Mouse (Mus musculus) lung, postnatal 0 days (tissue): ENCODE results near the gene Slc12a9. TPM values are rescaled to one million over a fixed set of nuclear protein-coding genes. Genes with fewer than 3 reads are reported as not detected.
"Not testable (repeated sequence)": the region's sequence is repeated elsewhere in the genome, so short reads cannot be mapped to it uniquely, and the experiment has no call there.

Experiments used
- ATAC-seq: fragments of 200-750 bp; cut with Nextera tagmentation; 2 replicates; pipeline ENCODE4 v1.8.0; 2017; ENCODE audit warnings: moderate library complexity
- DNase-seq: peaks from one replicate; pipeline ENCODE4 v3.0.0-alpha.2; 2016; ENCODE audit warnings: low spot score
- H3K27ac ChIP-seq: fragments of 300-500 bp; sonication (generic); 2 replicates; pipeline ENCODE4 v1.5.1; 2014; ENCODE audit warnings: antibody characterized with exemption, mild to moderate bottlenecking, low read length, mixed read lengths
- H3K27me3 ChIP-seq: fragments of 300-500 bp; sonication (generic); replicated peaks from 2 replicates; pipeline ENCODE4 v1.6.1; 2014; ENCODE audit warnings: low read length, mixed read lengths; ENCODE audit not compliant: insufficient read depth
- H3K36me3 ChIP-seq: fragments of 300-500 bp; sonication (generic); 2 replicates; pipeline ENCODE4 v1.6.1; 2014; ENCODE audit warnings: low read length, mixed read lengths; ENCODE audit not compliant: insufficient read depth
- H3K4me1 ChIP-seq: fragments of 300-500 bp; sonication (generic); 2 replicates; pipeline ENCODE4 v1.6.1; 2014; ENCODE audit warnings: antibody characterized with exemption, low read depth, low read length, mixed read lengths; ENCODE audit not compliant: insufficient read depth
- H3K4me2 ChIP-seq: fragments of 300-500 bp; sonication (generic); replicated peaks from 2 replicates; pipeline ENCODE4 v1.6.1; 2014; ENCODE audit warnings: low read depth, mild to moderate bottlenecking, low read length, moderate library complexity, mixed read lengths
- H3K4me3 ChIP-seq: fragments of 300-500 bp; sonication (generic); 2 replicates; pipeline ENCODE4 v1.5.1; 2014; ENCODE audit warnings: low read depth, low read length
- H3K9ac ChIP-seq: fragments of 300-500 bp; sonication (generic); replicated peaks from 2 replicates; pipeline ENCODE4 v1.6.1; 2014; ENCODE audit warnings: low read depth, mild to moderate bottlenecking
- H3K9me3 ChIP-seq: fragments of 300-500 bp; sonication (generic); 2 replicates; pipeline ENCODE4 v1.6.1; 2016; ENCODE audit warnings: low read length, mixed read lengths
- CTCF ChIP-seq: IDR thresholded peaks from 2 replicates; pipeline ENCODE4 v1.5.1; 2016; ENCODE audit warnings: antibody characterized with exemption, mild to moderate bottlenecking
- EP300 ChIP-seq: IDR thresholded peaks from 2 replicates; pipeline ENCODE4 v1.6.1; 2016; ENCODE audit warnings: antibody characterized with exemption, mild to moderate bottlenecking, control low read depth
- WGBS: fragments of 180-500 bp; shearing (Covaris S2); extraction: QIAGEN DNeasy Blood & Tissue Kit; methylation state at CpG from one replicate; pipeline ENCODE4 v1.1.7; 2014; 5-methylcytosine and 5-hydroxymethylcytosine counted together
- polyA plus RNA-seq: library from polyadenylated mRNA; unstranded; fragments of >200 nt; fragmentation: Nextera tagmentation; extraction: Ambion mirVana; gene quantifications from 2 replicates; pipeline ENCODE4 v1.2.1, GENCODE M21; 2015

Slc12a9 gene
- polyA plus RNA-seq, 1 experiment from 2014 or later = 8.2 TPM

DNA sequence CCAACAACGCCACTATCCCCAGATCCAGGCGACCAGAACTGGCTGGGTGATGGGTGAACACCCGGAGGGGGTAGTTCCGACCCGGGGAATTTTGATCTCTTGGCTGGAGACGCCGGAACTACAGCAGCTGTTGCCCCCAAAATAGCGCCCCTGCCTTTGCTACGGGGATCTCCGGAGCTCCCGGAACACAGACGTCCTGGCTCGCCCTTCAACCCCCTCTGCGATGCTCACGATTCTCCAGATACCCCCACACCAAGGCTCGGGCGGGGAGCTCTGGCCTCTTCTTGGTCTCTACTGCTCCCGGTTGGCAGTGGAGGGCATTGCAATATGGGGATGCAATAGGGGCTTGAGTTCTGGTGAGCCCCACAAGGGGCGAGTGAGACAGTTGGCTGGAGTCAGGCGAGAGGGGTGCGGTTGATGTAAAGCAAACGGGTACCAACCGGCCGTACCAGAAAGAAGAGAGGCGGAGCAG is 44.4 kb downstream of the Slc12a9 start:
- TF ChIP-seq EP300 (no peak), CTCF (peak; percentile 58)
- ATAC-seq = no peak
- Histone ChIP-seq H3K27me3 (peaks cover 16% of the 10 kb centered on the region), H3K27ac (no peak overlapping the region), H3K36me3 (no peaks in the 10 kb centered on the region), H3K9me3 (no peaks in the 10 kb centered on the region), H3K4me3 (0 out of 2 replicates have a peak overlapping the region, but pooled peaks have one; percentile 5), H3K9ac (no peak overlapping the region), H3K4me1 (peaks cover 11% of the 10 kb centered on the region), H3K4me2 (peak overlapping the region; percentile 62)
- DNase-seq = no peak
- WGBS = 2% methylated on average over 25 of the region's 25 CpGs

DNA sequence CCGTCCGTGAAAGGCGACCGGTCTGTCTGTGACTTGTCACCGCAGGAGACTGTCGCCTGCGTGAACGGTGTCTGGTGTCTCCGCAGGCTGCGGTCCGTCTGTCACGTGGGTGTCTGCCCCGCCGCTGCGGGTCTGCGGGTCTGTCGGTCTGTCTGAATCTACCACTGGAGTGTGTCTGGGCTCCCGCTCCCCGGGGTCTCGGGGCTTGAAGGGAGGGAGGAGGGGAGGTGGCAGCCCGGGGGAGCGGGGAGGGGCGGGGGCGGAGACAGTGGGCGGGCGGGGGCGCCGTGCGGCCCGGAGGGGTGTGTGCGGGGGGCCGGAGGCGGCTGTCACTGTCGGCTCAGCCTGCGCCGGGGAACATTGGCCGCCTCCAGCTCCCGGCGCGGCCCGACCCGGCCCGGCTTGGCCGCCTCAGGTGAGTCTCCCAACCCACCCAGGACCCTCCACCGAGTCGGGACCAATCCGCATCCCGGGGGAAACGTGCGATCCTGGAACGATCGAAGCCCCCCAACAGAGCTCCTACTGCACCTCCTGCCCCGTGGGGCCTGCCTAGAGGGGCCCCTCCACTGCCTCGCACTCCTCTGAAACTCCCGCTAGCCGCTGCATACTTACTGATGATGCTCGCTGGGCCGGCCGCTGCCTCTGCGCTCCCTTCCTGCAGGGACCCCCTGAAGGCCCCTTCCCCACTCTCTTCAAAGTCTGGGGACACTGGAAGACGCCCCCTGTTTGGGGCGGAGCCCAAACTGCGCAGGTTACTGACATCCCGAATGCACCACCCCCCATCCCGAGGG is 45.2 kb downstream of the Slc12a9 start:
- ATAC-seq (no peak), DNase-seq (no peak)
- 1% methylated on average over 53 of the region's 65 CpGs for WGBS

DNA sequence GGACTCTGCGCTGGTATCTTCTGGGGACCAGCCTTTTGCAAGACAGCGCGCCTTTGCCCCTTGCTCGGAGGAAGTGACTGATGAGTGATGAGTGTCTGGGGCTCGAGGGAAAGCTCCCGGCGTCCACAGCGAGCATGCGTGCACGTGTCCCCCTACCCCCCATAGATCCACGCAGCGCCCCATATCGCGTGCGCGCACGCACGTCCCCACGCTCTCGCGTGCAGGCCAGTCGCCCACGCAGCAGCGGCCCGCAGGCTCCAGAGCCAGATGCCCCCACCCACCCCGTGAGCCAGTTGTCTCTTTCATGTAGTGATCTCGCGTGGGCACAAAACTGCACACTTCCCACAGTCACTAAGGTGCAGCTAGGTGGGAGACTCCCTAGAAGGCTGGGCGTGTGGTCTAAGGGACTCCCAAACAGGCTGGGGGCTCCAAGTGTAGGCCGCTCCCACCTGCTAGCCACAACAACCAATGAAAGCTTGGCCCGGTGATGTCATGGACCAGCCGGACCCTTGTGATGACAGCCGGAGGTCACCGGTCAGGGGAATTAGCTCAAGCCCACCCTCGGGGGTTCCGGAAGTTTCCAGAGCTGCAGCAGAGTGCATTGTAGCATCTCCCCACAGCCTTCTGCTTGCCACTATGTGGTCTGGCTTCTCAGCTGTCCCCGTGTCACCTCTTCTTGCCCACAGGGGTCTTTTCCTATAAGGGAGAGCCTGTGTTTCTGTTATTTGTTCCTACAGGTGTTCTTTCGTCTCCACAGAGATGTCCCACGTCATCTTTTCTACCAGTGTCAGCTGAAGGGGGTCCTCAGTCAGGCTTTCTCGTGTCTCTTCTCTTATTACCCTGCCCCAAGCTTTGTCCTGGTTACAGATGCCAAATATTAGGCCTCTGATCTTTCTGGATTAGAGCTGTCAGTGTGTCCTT is 46.1 kb downstream of the Slc12a9 start, which contains the start of gene Ache:
Gene Ache (plus strand): TSS at position 488 of the 921 bp plus-strand sequence.
- H3K36me3 ChIP-seq = no peaks in the 10 kb centered on the region
- H3K9ac ChIP-seq = 0 out of 2 replicates have a peak within 1 kb of the TSS, but pooled peaks have one; percentile 6
- peaks cover 11% of the 10 kb centered on the region for H3K4me1 ChIP-seq
- DNase-seq = no peak
- 0 out of 2 replicates have a peak, but pooled peaks have one; percentile 9 for TF ChIP-seq CTCF
- TF ChIP-seq EP300 = no peak
- peaks cover 16% of the 10 kb centered on the region for H3K27me3 ChIP-seq
- WGBS = 2% methylated on average over 40 of the region's 40 CpGs
- peak within 1 kb of the TSS; percentile 62 for H3K4me2 ChIP-seq
- no peaks in the 10 kb centered on the region for H3K9me3 ChIP-seq
- ATAC-seq = 0 out of 2 replicates have a peak, but pooled peaks have one; percentile 11
- peak within 1 kb of the TSS; percentile 34 for H3K4me3 ChIP-seq
- no peak within 1 kb of the TSS for H3K27ac ChIP-seq

More for the DNA sequence above, 45.2 kb downstream of the Slc12a9 start:
- no peak overlapping the region for H3K27ac ChIP-seq
- H3K9me3 ChIP-seq = no peaks in the 10 kb centered on the region
- peaks cover 11% of the 10 kb centered on the region for H3K4me1 ChIP-seq
- H3K9ac ChIP-seq = 0 out of 2 replicates have a peak overlapping the region, but pooled peaks have one; percentile 6
- no peaks in the 10 kb centered on the region for H3K36me3 ChIP-seq
- peaks cover 16% of the 10 kb centered on the region for H3K27me3 ChIP-seq
- no peak for TF ChIP-seq CTCF
- no peak for TF ChIP-seq EP300
- peak overlapping the region; percentile 62 for H3K4me2 ChIP-seq
- peak overlapping the region; percentile 34 for H3K4me3 ChIP-seq

DNA sequence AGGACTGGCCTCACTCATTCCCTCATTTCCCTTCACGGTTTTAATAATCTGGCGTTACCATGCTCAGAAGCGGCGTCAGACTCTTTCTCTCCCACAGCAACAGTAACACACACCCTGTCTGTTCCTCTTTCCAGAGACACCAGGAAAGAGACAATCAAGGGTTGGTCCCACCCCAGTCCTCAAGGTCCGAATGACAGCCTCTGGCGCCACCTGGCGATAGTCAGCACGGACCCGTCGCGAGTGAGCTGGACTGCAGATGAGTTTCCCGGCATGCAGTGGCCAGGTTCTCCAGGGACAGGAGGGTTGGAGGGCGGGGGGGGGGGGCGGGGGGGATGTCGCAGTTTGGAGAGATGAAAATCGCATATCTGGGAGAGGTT is 46.8 kb downstream of the Slc12a9 start:
- Histone ChIP-seq H3K27me3 (peaks cover 16% of the 10 kb centered on the region), H3K27ac (no peak overlapping the region), H3K9me3 (no peaks in the 10 kb centered on the region), H3K9ac (no peak overlapping the region), H3K4me2 (peak overlapping the region; percentile 49), H3K4me1 (peaks cover 11% of the 10 kb centered on the region), H3K4me3 (peak overlapping the region; percentile 17; the same call in 1 of the 2 replicates), H3K36me3 (no peaks in the 10 kb centered on the region)
- DNase-seq (peak; percentile 87), ATAC-seq (peak; percentile 64)
- no peak for TF ChIP-seq EP300
- TF ChIP-seq CTCF = peak; percentile 88
- WGBS = under 1% methylated on average over 16 of the region's 16 CpGs

DNA sequence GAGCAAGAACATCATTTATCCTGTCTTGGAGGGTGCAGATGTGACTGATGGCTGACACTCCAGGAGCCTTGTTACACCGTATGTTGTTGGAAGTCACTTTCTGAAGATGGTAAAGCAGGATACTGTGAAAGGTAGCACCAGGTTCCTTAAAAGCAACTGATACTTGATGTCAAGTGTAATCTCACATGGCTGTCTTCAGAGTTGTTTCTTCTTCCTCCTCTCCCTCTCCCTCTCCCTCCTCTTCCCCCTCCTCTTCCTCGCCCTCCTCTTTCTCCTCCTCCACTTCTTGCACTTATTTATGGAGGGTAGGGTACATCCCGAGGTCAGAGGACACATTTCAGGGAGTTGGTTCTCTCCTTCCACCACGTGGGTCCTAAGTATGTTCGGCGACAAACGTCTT is 47.4 kb downstream of the Slc12a9 start:
- WGBS = 37% methylated on average over 7 of the region's 7 CpGs
- TF ChIP-seq EP300 (no peak), CTCF (no peak)
- DNase-seq = no peak
- no peak overlapping the region for H3K4me2 ChIP-seq
- no peak overlapping the region for H3K9ac ChIP-seq
- H3K27me3 ChIP-seq = peaks cover 16% of the 10 kb centered on the region
- no peak overlapping the region for H3K27ac ChIP-seq
- H3K4me3 ChIP-seq = no peak overlapping the region
- peaks cover 11% of the 10 kb centered on the region for H3K4me1 ChIP-seq
- no peak for ATAC-seq
- H3K36me3 ChIP-seq = no peaks in the 10 kb centered on the region
- no peaks in the 10 kb centered on the region for H3K9me3 ChIP-seq

DNA sequence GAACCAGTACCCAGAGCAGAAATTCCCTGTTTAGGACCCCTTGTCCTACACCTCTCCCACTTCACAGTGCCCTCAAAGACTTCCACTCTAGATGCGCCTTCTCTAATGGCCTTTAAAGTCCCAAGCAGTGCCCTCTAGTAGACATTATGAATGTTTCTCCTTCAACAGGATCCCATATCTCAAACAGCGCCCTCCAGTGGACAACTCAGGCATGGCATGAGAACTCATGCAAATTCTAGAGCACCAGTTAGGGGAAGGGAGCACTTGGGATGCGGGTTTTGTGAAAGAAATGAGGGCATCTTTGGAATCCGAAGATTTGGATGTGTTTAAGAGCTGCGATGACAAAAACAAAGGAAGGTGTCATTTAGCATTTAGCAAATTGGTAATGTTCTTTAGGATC is 48.4 kb downstream of the Slc12a9 start:
- H3K27ac ChIP-seq = no peak overlapping the region
- H3K4me1 ChIP-seq = peaks cover 11% of the 10 kb centered on the region
- H3K9ac ChIP-seq = no peak overlapping the region
- TF ChIP-seq CTCF (peak; percentile 79), EP300 (no peak)
- no peak for ATAC-seq
- 65% methylated on average over 5 of the region's 5 CpGs for WGBS
- H3K4me3 ChIP-seq = no peak overlapping the region
- no peak overlapping the region for H3K4me2 ChIP-seq
- no peaks in the 10 kb centered on the region for H3K9me3 ChIP-seq
- H3K36me3 ChIP-seq = no peaks in the 10 kb centered on the region
- peak; percentile 50 for DNase-seq
- H3K27me3 ChIP-seq = peaks cover 16% of the 10 kb centered on the region

DNA sequence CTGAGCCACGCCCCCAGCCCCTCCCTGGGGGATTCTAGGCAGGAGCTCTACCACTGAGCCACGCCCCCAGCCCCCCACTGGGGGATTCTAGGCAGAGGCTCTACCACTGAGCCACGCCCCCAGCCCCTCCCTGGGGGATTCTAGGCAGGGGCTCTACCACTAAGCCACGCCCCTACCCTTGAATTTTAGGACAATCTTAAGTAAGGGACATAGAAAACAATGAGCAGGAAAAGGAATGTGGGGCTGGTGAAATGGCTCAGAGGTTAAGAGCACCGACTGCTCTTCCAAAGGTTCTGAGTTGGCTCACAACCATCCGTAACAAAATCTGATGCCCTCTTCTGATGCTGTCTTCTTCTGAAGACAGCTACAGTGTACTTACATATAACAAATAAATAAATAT is 49.0 kb downstream of the Slc12a9 start:
- not testable (repeated sequence) for H3K27ac ChIP-seq, ATAC-seq, H3K4me3 ChIP-seq, H3K36me3 ChIP-seq, H3K9ac ChIP-seq, DNase-seq, H3K4me2 ChIP-seq, H3K9me3 ChIP-seq
- WGBS = 88% methylated on average over 4 of the region's 6 CpGs
- Histone ChIP-seq H3K27me3 (peaks cover 14% of the 10 kb centered on the region), H3K4me1 (peaks cover 11% of the 10 kb centered on the region)
